Mouse (Mus musculus) CH12.LX (cell line): ENCODE results near the gene Zfp281. TPM values are rescaled to one million over a fixed set of nuclear protein-coding genes. Genes with fewer than 3 reads are reported as not detected.
A peak's percentile ranks its signal among the peaks of the same experiment; 100 is the strongest.

Experiments used
- DNase-seq: peaks from one replicate; pipeline ENCODE4 v3.0.0-alpha.2; 2013; ENCODE audit errors: extremely low read depth
- H3K27ac ChIP-seq: 2 replicates; pipeline ENCODE4 v1.5.1; 2012; ENCODE audit warnings: low read depth, mild to moderate bottlenecking, control low read depth, moderate library complexity; ENCODE audit not compliant: insufficient read depth
- H3K27me3 ChIP-seq: replicated peaks from 2 replicates; pipeline ENCODE3; 2012; ENCODE audit warnings: inconsistent platforms
- H3K36me3 ChIP-seq, 2 experiments: replicated peaks in 1 of 2; 2 replicates each; pipeline versions ENCODE3 to v1.6.1; 2012; ENCODE audit warnings: inconsistent platforms in 1 of 2, low read length in 1 of 2, mild to moderate bottlenecking in 1 of 2, mixed read lengths in 1 of 2, moderate library complexity in 1 of 2; ENCODE audit not compliant: control insufficient read depth in 1 of 2, insufficient read depth in 1 of 2
- H3K4me1 ChIP-seq, 2 experiments: 2 replicates each; pipeline ENCODE4 v1.6.1; 2012; ENCODE audit warnings: inconsistent platforms in 1 of 2, moderate library complexity in 1 of 2; ENCODE audit not compliant: insufficient read depth in 2 of 2, control insufficient read depth in 1 of 2
- H3K4me2 ChIP-seq: 2 replicates; pipeline ENCODE4 v1.6.1; 2012; ENCODE audit warnings: low read depth, mild to moderate bottlenecking, control low read depth; ENCODE audit not compliant: poor library complexity, insufficient read depth, severe bottlenecking
- H3K4me3 ChIP-seq, 3 experiments: fragments of 150-350 bp in 1 of 3; sonication (generic) in 1 of 3; replicated peaks in 1 of 3; 2 replicates each; pipeline versions ENCODE3 to v1.5.1; 2011 to 2012; ENCODE audit warnings: low read depth in 2 of 3, low read length in 2 of 3, mild to moderate bottlenecking in 2 of 3, moderate library complexity in 2 of 3, control low read depth in 1 of 3, improper control_type of control experiment in 1 of 3, inconsistent platforms in 1 of 3, mixed read lengths in 1 of 3; ENCODE audit not compliant: poor library complexity in 1 of 3
- H3K79me2 ChIP-seq: replicated peaks from 2 replicates; pipeline ENCODE4 v1.6.1; 2012; ENCODE audit warnings: mild to moderate bottlenecking, moderate library complexity; ENCODE audit not compliant: control insufficient read depth, poor library complexity, insufficient read depth, severe bottlenecking; ENCODE audit errors: extremely low read depth
- H3K9ac ChIP-seq: 2 replicates; pipeline ENCODE4 v1.6.1; 2012; ENCODE audit warnings: low read depth, mild to moderate bottlenecking, control low read depth, moderate library complexity; ENCODE audit not compliant: insufficient read depth
- H3K9me3 ChIP-seq: replicated peaks from 2 replicates; pipeline ENCODE3; 2012; ENCODE audit warnings: low read length, inconsistent platforms, mixed read lengths
- BHLHE40 ChIP-seq: IDR thresholded peaks from 2 replicates; pipeline ENCODE4 v1.6.1; 2011; ENCODE audit warnings: mild to moderate bottlenecking, low read depth, low read length, improper control_type of control experiment
- ELF1 ChIP-seq: IDR thresholded peaks from 2 replicates; pipeline ENCODE4 v1.6.1; 2014; ENCODE audit warnings: low read depth, mild to moderate bottlenecking, inconsistent platforms, low read length, improper control_type of control experiment
- ETS1 ChIP-seq: conservative IDR thresholded peaks from 2 replicates; pipeline ENCODE4 v1.6.1; 2012; ENCODE audit warnings: low read depth, mild to moderate bottlenecking, inconsistent platforms, low read length, improper control_type of control experiment, moderate library complexity
- GABPA ChIP-seq: IDR thresholded peaks from 2 replicates; pipeline ENCODE4 v1.6.1; 2012; ENCODE audit warnings: low read depth, low read length, improper control_type of control experiment, inconsistent platforms; ENCODE audit not compliant: insufficient replicate concordance
- IRF4 ChIP-seq: IDR thresholded peaks from 2 replicates; pipeline ENCODE4 v1.6.1; 2014; ENCODE audit warnings: low read depth, mild to moderate bottlenecking, inconsistent platforms, low read length, improper control_type of control experiment
- JUN ChIP-seq: IDR thresholded peaks from 2 replicates; pipeline ENCODE4 v1.6.1; 2011; ENCODE audit warnings: low read depth, mild to moderate bottlenecking, low read length, improper control_type of control experiment, moderate library complexity; ENCODE audit not compliant: insufficient read depth
- JUND ChIP-seq: conservative IDR thresholded peaks from 2 replicates; pipeline ENCODE4 v1.6.1; 2011; ENCODE audit warnings: low read depth, low read length, improper control_type of control experiment
- MAX ChIP-seq: IDR thresholded peaks from 2 replicates; pipeline ENCODE4 v1.6.1; 2011; ENCODE audit warnings: low read length, improper control_type of control experiment
- MAZ ChIP-seq: IDR thresholded peaks from 2 replicates; pipeline ENCODE4 v1.6.1; 2012; ENCODE audit warnings: low read depth, mild to moderate bottlenecking, inconsistent platforms, low read length, improper control_type of control experiment, moderate library complexity
- MYC ChIP-seq: IDR thresholded peaks from 2 replicates; pipeline ENCODE4 v1.6.1; 2011; ENCODE audit warnings: low read depth, mild to moderate bottlenecking, improper control_type of control experiment, low read length
- RCOR1 ChIP-seq: conservative IDR thresholded peaks from 2 replicates; pipeline ENCODE4 v1.6.1; 2012; ENCODE audit warnings: low read depth, mild to moderate bottlenecking, inconsistent platforms, low read length, improper control_type of control experiment
- UBTF ChIP-seq: IDR thresholded peaks from 2 replicates; pipeline ENCODE4 v1.6.1; 2012; ENCODE audit warnings: low read depth, mild to moderate bottlenecking, inconsistent platforms, low read length, improper control_type of control experiment, moderate library complexity
- USF1 ChIP-seq: IDR thresholded peaks from 2 replicates; pipeline ENCODE4 v1.6.1; 2014; ENCODE audit warnings: low read depth, mild to moderate bottlenecking, inconsistent platforms, low read length, improper control_type of control experiment
- dilution Hi-C: fragments of 300-500 bp; cut with MboI; formaldehyde crosslinking; loops from 2 replicates; pipeline ENCODE4 v1.14.3; 2020; ENCODE audit warnings: low sequenced_read_pairs; ENCODE audit not compliant: extremely low pct_unique_long_range_greater_than_20kb, extremely low pct_ligation_motif_present
- in situ Hi-C: fragments of 300-500 bp; cut with MboI; formaldehyde crosslinking; loops from 3 replicates; pipeline ENCODE4 v1.14.3; 2019; ENCODE audit warnings: low sequenced_read_pairs, low pct_ligation_motif_present, low pct_unique_long_range_greater_than_20kb, mixed read lengths
- polyA plus RNA-seq: library from polyadenylated mRNA; unstranded; fragments of >175 nt; gene quantifications from 2 replicates; pipeline ENCODE4 v1.2.1, GENCODE M21; 2012; ENCODE audit warnings: low read depth; ENCODE audit not compliant: insufficient read length
- total RNA-seq, 2 experiments: library from RNA; depleted of rRNA; stranded (reverse); fragments of 300-350 nt in 1 of 2; fragments of >200 nt in 1 of 2; gene quantifications; 2 replicates each; pipeline ENCODE4 v1.2.3; 2012 to 2014

The Zfp281 gene
- total and polyA plus RNA-seq, 3 experiments = 17.2 to 39.5 (median 20.7) TPM

DNA sequence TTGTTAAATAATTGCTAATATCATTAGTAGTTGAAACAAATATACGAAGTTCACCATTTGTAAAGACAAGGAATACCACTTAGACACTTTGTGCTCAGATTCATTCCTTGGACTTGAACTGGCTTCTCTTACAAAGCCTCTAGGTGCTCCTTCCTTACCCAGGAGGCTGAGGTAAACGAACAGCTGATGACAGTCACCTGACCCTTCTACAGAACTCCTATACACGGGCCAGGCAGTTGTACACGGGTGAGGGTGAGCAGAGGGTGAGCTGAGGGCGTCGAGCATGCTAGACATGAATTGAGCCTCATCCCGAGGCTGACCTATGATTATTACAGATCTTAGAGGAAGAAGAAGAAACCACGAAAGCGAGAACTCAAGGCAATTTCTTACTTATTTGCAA lies 12.9 kb upstream of the Zfp281 start:
- no peak overlapping the region for H3K9ac ChIP-seq
- 0 out of 2 replicates have a peak overlapping the region, but pooled peaks have one; percentile 12 for H3K27ac ChIP-seq
- no peak for DNase-seq
- no peaks in the 10 kb centered on the region for H3K9me3 ChIP-seq
- dilution Hi-C loops = no loop called here
- no peak overlapping the region for H3K4me3 ChIP-seq
- peaks cover 12 to 28% of the 10 kb centered on the region in 2 experiments for H3K4me1 ChIP-seq
- TF ChIP-seq ETS1 (peak; percentile 37; the same call in 1 of the 2 replicates), USF1 (peak; percentile 56), BHLHE40 (peak; percentile 85), JUN (no peak)
- no peaks in the 10 kb centered on the region for H3K36me3 ChIP-seq
- in situ Hi-C loops = no loop called here
- no peaks in the 10 kb centered on the region for H3K27me3 ChIP-seq
- H3K79me2 ChIP-seq = no peaks in the 10 kb centered on the region
- H3K4me2 ChIP-seq = no peak overlapping the region

- peaks cover 16 to 33% of the 10 kb centered on the region in 2 experiments for H3K4me1 ChIP-seq
- H3K9me3 ChIP-seq = no peaks in the 10 kb centered on the region
- no peak overlapping the region for H3K9ac ChIP-seq
- no peaks in the 10 kb centered on the region for H3K36me3 ChIP-seq
- dilution Hi-C loops (no loop called here), in situ Hi-C loops (no loop called here)
- H3K27ac ChIP-seq = no peak overlapping the region
- TF ChIP-seq ETS1 (no peak), JUND (no peak), IRF4 (no peak), JUN (no peak), GABPA (no peak), RCOR1 (no peak), MAX (no peak), UBTF (no peak), MYC (no peak), ELF1 (no peak), MAZ (no peak)
- no peak overlapping the region for H3K4me3 ChIP-seq
- no peak for DNase-seq
- H3K27me3 ChIP-seq = no peaks in the 10 kb centered on the region
- no peak overlapping the region for H3K4me2 ChIP-seq
- no peaks in the 10 kb centered on the region for H3K79me2 ChIP-seq
Observed at GRCm38 (mm10) chr1:136613300-136613751, 11.4 kb upstream of the Zfp281 start.
